Mouse (Mus musculus): Measurements from ENCODE around the gene Myo1e. TPM values are rescaled to one million over a fixed set of nuclear protein-coding genes. Genes with fewer than 3 reads are reported as not detected.

The Myo1e gene
- polyA plus RNA-seq, 1 experiment from 2014 or later = 5.1 TPM

GRCm38 (mm10) chr9:70300705-70301104 lies 93.6 kb downstream of the Myo1e start:
- Histone ChIP-seq H3K4me3 (ENCODE audit: low read depth, low read length) (no peak overlapping the region), H3K9ac (ENCODE audit: low read depth, low read length) (no peak overlapping the region), H3K4me2 (ENCODE audit: low read depth, low read length) (no peak overlapping the region), H3K36me3 (ENCODE audit: control insufficient read depth, insufficient read depth) (no peaks in the 10 kb centered on the region), H3K27ac (ENCODE audit: low read length) (no peak overlapping the region), H3K9me3 (replicated peaks; ENCODE audit: control insufficient read depth, low read length) (no peaks in the 10 kb centered on the region), H3K27me3 (ENCODE audit: control insufficient read depth, insufficient read depth, low read depth, low read length) (no peaks in the 10 kb centered on the region), H3K4me1 (ENCODE audit: control insufficient read depth, low read depth, low read length) (no peaks in the 10 kb centered on the region)
- 77% methylated on average over 5 of the region's 5 CpGs for WGBS (ENCODE audit: insufficient replicate concordance)
- ATAC-seq (ENCODE audit: low read depth) = no peak

- no peak for ATAC-seq (ENCODE audit: low read depth)
- H3K4me1 ChIP-seq (ENCODE audit: control insufficient read depth, low read depth, low read length) = no peaks in the 10 kb centered on the region
These were observed 94.4 kb downstream of the Myo1e start for GRCm38 (mm10) chr9:70301598-70301997.

GRCm38 (mm10) chr9:70304901-70305300 lies 97.8 kb downstream of the Myo1e start:
- ATAC-seq (ENCODE audit: low read depth) = no peak
- Histone ChIP-seq H3K4me3 (ENCODE audit: low read depth, low read length) (no peak overlapping the region), H3K27me3 (ENCODE audit: control insufficient read depth, insufficient read depth, low read depth, low read length) (no peaks in the 10 kb centered on the region), H3K27ac (ENCODE audit: low read length) (no peak overlapping the region), H3K9ac (ENCODE audit: low read depth, low read length) (no peak overlapping the region), H3K36me3 (ENCODE audit: control insufficient read depth, insufficient read depth) (no peaks in the 10 kb centered on the region), H3K9me3 (replicated peaks; ENCODE audit: control insufficient read depth, low read length) (no peaks in the 10 kb centered on the region), H3K4me2 (ENCODE audit: low read depth, low read length) (no peak overlapping the region), H3K4me1 (ENCODE audit: control insufficient read depth, low read depth, low read length) (no peaks in the 10 kb centered on the region)
- WGBS (ENCODE audit: insufficient replicate concordance) = 68% methylated on average over 8 of the region's 8 CpGs

More at GRCm38 (mm10) chr9:70301598-70301997, 94.4 kb downstream of the Myo1e start:
- H3K27me3 ChIP-seq (ENCODE audit: control insufficient read depth, insufficient read depth, low read depth, low read length) = no peaks in the 10 kb centered on the region
- H3K4me3 ChIP-seq (ENCODE audit: low read depth, low read length) = no peak overlapping the region
- H3K4me2 ChIP-seq (ENCODE audit: low read depth, low read length) = no peak overlapping the region
- H3K27ac ChIP-seq (ENCODE audit: low read length) = no peak overlapping the region
- no peak overlapping the region for H3K9ac ChIP-seq (ENCODE audit: low read depth, low read length)
- no peaks in the 10 kb centered on the region for H3K36me3 ChIP-seq (ENCODE audit: control insufficient read depth, insufficient read depth)
- H3K9me3 ChIP-seq (replicated peaks; ENCODE audit: control insufficient read depth, low read length) = no peaks in the 10 kb centered on the region
- WGBS (ENCODE audit: insufficient replicate concordance) = 79% methylated on average over 6 of the region's 6 CpGs

- Histone ChIP-seq H3K27me3 (ENCODE audit: control insufficient read depth, insufficient read depth, low read depth, low read length) (no peaks in the 10 kb centered on the region), H3K4me1 (ENCODE audit: control insufficient read depth, low read depth, low read length) (no peaks in the 10 kb centered on the region), H3K36me3 (ENCODE audit: control insufficient read depth, insufficient read depth) (no peaks in the 10 kb centered on the region), H3K4me2 (ENCODE audit: low read depth, low read length) (no peak overlapping the region), H3K4me3 (ENCODE audit: low read depth, low read length) (no peak overlapping the region), H3K9me3 (replicated peaks; ENCODE audit: control insufficient read depth, low read length) (no peaks in the 10 kb centered on the region), H3K27ac (ENCODE audit: low read length) (no peak overlapping the region), H3K9ac (ENCODE audit: low read depth, low read length) (no peak overlapping the region)
- ATAC-seq (ENCODE audit: low read depth) = no peak
- 40% methylated on average over 1 of the region's 1 CpGs for WGBS (ENCODE audit: insufficient replicate concordance)
These were observed 102.9 kb downstream of the Myo1e start for GRCm38 (mm10) chr9:70310046-70310445.

- ATAC-seq (ENCODE audit: low read depth) = no peak
- no peaks in the 10 kb centered on the region for H3K27me3 ChIP-seq (ENCODE audit: control insufficient read depth, insufficient read depth, low read depth, low read length)
- H3K36me3 ChIP-seq (ENCODE audit: control insufficient read depth, insufficient read depth) = no peaks in the 10 kb centered on the region
- H3K9ac ChIP-seq (ENCODE audit: low read depth, low read length) = no peak overlapping the region
- no peaks in the 10 kb centered on the region for H3K4me1 ChIP-seq (ENCODE audit: control insufficient read depth, low read depth, low read length)
- H3K9me3 ChIP-seq (replicated peaks; ENCODE audit: control insufficient read depth, low read length) = no peaks in the 10 kb centered on the region
- H3K4me3 ChIP-seq (ENCODE audit: low read depth, low read length) = no peak overlapping the region
- H3K4me2 ChIP-seq (ENCODE audit: low read depth, low read length) = no peak overlapping the region
- WGBS (ENCODE audit: insufficient replicate concordance) = 63% methylated on average over 1 of the region's 1 CpGs
- H3K27ac ChIP-seq (ENCODE audit: low read length) = no peak overlapping the region
These were observed 106.9 kb downstream of the Myo1e start for GRCm38 (mm10) chr9:70314019-70314418.

GRCm38 (mm10) chr9:70315130-70315529 lies 108.0 kb downstream of the Myo1e start:
- H3K4me1 ChIP-seq (ENCODE audit: control insufficient read depth, low read depth, low read length) = no peaks in the 10 kb centered on the region
- no peak overlapping the region for H3K9ac ChIP-seq (ENCODE audit: low read depth, low read length)
- H3K4me3 ChIP-seq (ENCODE audit: low read depth, low read length) = no peak overlapping the region
- 49% methylated on average over 4 of the region's 4 CpGs for whole genome bisulfite sequencing (ENCODE audit: insufficient replicate concordance)
- no peak overlapping the region for H3K4me2 ChIP-seq (ENCODE audit: low read depth, low read length)
- ATAC-seq (ENCODE audit: low read depth) = no peak
- H3K27ac ChIP-seq (ENCODE audit: low read length) = no peak overlapping the region
- no peaks in the 10 kb centered on the region for H3K9me3 ChIP-seq (replicated peaks; ENCODE audit: control insufficient read depth, low read length)
- H3K27me3 ChIP-seq (ENCODE audit: control insufficient read depth, insufficient read depth, low read depth, low read length) = no peaks in the 10 kb centered on the region
- H3K36me3 ChIP-seq (ENCODE audit: control insufficient read depth, insufficient read depth) = no peaks in the 10 kb centered on the region

- H3K4me2 ChIP-seq (ENCODE audit: low read depth, low read length) = no peak overlapping the region
- no peaks in the 10 kb centered on the region for H3K9me3 ChIP-seq (replicated peaks; ENCODE audit: control insufficient read depth, low read length)
- no peak for ATAC-seq (ENCODE audit: low read depth)
- no peaks in the 10 kb centered on the region for H3K27me3 ChIP-seq (ENCODE audit: control insufficient read depth, insufficient read depth, low read depth, low read length)
- H3K36me3 ChIP-seq (ENCODE audit: control insufficient read depth, insufficient read depth) = no peaks in the 10 kb centered on the region
- 44% methylated on average over 3 of the region's 3 CpGs for WGBS (ENCODE audit: insufficient replicate concordance)
- no peaks in the 10 kb centered on the region for H3K4me1 ChIP-seq (ENCODE audit: control insufficient read depth, low read depth, low read length)
- no peak overlapping the region for H3K4me3 ChIP-seq (ENCODE audit: low read depth, low read length)
- H3K9ac ChIP-seq (ENCODE audit: low read depth, low read length) = no peak overlapping the region
- H3K27ac ChIP-seq (ENCODE audit: low read length) = no peak overlapping the region
These were observed 111.5 kb downstream of the Myo1e start for GRCm38 (mm10) chr9:70318601-70319000.

GRCm38 (mm10) chr9:70324336-70324735 lies 117.2 kb downstream of the Myo1e start:
- Histone ChIP-seq H3K9me3 (replicated peaks; ENCODE audit: control insufficient read depth, low read length) (no peaks in the 10 kb centered on the region), H3K36me3 (ENCODE audit: control insufficient read depth, insufficient read depth) (no peaks in the 10 kb centered on the region), H3K27me3 (ENCODE audit: control insufficient read depth, insufficient read depth, low read depth, low read length) (no peaks in the 10 kb centered on the region), H3K27ac (ENCODE audit: low read length) (no peak overlapping the region), H3K4me1 (ENCODE audit: control insufficient read depth, low read depth, low read length) (no peaks in the 10 kb centered on the region), H3K4me2 (ENCODE audit: low read depth, low read length) (no peak overlapping the region), H3K9ac (ENCODE audit: low read depth, low read length) (no peak overlapping the region), H3K4me3 (ENCODE audit: low read depth, low read length) (no peak overlapping the region)
- WGBS (ENCODE audit: insufficient replicate concordance) = 60% methylated on average over 4 of the region's 4 CpGs
- ATAC-seq (ENCODE audit: low read depth) = no peak

GRCm38 (mm10) chr9:70325880-70326595 lies 118.9 kb downstream of the Myo1e start:
- Histone ChIP-seq H3K4me1 (ENCODE audit: control insufficient read depth, low read depth, low read length) (no peaks in the 10 kb centered on the region), H3K36me3 (ENCODE audit: control insufficient read depth, insufficient read depth) (no peaks in the 10 kb centered on the region), H3K27ac (ENCODE audit: low read length) (no peak overlapping the region), H3K4me3 (ENCODE audit: low read depth, low read length) (no peak overlapping the region), H3K9ac (ENCODE audit: low read depth, low read length) (no peak overlapping the region), H3K27me3 (ENCODE audit: control insufficient read depth, insufficient read depth, low read depth, low read length) (no peaks in the 10 kb centered on the region), H3K4me2 (ENCODE audit: low read depth, low read length) (no peak overlapping the region), H3K9me3 (replicated peaks; ENCODE audit: control insufficient read depth, low read length) (no peaks in the 10 kb centered on the region)
- no peak for ATAC-seq (ENCODE audit: low read depth)
- 47% methylated on average over 8 of the region's 8 CpGs for WGBS (ENCODE audit: insufficient replicate concordance)
